Mouse (Mus musculus) A20 (cell line): Measurements from ENCODE around the gene Auts2.

Experiments
- DNase-seq: peaks from one replicate; pipeline ENCODE4 v3.0.0-alpha.2; 2011; ENCODE audit warnings: low read depth, low spot score

The Auts2 gene

DNA sequence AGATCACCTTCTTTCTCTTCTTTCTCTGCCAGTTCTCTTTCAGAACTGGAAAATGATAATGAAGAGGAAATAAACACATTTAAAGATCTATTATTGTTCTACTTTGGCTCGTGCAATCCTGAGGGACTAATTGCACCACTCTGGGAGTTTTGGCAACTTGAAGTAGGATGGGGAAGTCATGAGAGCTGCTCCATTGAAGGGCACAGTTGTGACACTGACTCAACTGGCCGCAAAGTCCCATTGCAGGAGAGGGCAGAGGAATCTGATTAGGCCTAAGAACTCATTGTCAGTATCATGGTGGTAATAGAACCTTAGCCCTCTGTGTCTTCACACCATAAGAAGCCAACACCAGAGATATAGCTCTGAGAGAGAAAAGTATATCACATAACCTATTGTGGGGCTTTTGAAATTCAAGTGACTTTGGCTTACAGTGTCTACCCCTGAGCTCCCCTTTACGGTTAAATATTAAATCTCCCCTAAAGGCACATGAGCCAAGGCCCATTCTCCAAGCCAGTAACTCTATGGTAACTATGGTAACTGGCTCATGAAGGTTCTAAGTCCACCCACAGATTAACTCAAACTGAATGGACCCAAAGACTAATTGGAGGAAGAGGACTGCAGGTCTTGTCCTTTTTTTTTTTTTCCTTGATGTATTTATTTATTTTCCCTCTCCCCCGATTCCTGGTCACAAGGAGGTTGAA is 358.6 kb downstream of the Auts2 start:
- no peak for DNase-seq

- DNase-seq = no peak
These were observed 361.1 kb downstream of the Auts2 start for GRCm38 (mm10) chr5:132182077-132182476.

GRCm38 (mm10) chr5:132170010-132170409 is 373.1 kb downstream of the Auts2 start:
- no peak for DNase-seq

- no peak for DNase-seq
These were observed 374.3 kb downstream of the Auts2 start for GRCm38 (mm10) chr5:132168805-132169204.

GRCm38 (mm10) chr5:132168224-132168623 is 374.9 kb downstream of the Auts2 start:
- no peak for DNase-seq

- no peak for DNase-seq
These were observed 376.6 kb downstream of the Auts2 start for GRCm38 (mm10) chr5:132166559-132166958.

DNA sequence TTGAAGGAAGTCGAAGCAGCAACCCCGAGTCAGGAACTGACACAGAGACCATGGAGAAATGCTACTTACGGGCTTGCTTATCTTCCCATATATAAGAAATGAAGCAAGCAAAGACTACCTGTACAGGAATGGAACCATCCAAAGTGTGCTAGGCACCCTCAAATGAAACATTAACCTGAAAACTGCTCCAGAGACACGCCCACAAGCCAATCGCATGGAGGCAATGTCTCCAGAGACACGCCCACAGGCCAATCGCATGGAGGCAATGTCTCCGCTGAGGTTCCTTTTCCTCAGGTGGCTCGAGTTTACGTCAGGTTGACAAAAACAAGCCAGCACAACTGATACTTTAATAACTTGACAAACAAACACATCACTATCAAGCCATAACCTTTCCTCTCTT is 379.2 kb downstream of the Auts2 start:
- DNase-seq = no peak

DNA sequence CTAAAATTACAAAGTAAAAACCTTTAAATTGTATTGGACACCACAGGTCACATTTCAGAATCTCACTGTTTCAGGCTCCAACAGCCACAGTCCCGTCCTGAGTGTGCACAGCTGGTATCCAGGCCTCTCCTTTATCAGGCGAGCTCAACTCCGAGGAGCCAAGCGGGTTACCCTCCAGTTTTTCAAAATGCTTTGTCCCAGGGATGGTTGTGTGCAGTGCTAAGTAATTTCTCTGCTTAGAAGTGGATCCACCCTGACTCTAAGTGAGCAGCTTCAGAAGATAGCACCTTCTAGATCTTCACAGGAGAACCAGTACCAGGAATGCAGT is 381.0 kb downstream of the Auts2 start:
- no peak for DNase-seq

DNA sequence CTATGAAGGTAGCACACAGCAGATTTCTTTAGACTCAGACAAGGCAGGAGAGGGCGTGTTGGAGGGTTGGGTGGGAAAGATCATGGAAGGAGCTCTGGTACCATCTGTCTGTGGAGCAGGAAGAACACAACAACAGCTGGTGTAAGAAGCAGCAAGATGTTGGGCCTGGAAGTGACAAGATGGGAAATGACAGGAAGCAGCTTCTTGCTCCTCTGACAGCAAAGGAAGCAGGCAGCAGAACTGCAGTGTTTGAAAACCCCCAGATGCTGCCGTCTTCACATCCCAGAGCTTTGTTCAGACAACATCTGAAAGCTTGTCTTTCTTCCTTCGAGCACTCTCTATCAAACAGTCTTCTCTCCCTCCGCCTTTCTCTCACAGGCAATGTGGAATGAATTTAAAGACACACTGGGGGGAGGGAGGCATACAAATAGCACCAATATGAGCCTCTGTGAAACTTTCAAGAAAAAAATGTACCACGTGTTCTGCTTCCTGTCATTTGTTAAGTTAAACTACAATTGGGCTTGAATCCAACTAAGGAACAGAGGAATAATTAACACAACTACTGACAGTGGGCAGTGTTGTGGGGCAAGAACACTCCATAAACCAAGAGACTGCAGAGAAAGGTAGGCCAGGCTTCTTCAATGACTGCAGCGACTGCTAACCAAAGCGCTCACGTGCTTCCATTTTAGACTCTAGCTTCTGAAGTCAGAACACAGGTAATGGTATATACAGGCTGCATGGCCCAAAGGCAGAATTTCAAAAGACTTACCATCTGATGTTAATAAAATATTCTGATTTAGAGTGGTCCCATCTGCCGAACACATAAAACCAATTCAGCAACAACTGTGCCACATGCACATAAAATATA is 381.6 kb downstream of the Auts2 start:
- no peak for DNase-seq

DNA sequence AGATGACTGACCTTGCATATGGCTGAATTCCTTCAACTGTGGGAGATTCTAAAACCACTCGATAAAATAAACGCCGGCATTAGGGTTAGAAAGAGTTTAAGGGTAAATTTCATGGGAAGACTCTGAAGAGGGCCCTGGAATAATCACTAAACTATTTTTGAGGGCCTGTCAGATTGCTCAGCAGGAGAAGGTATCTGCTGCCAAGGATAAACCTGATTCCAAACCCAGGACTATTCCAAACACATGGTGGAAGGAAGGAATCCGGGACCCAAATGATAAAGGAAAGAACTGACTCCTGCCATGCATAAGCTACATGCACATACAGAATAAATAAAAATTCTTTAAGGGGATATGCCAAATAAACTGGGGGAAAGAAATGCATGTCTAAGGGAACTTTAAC is 399.0 kb downstream of the Auts2 start:
- no peak for DNase-seq

GRCm38 (mm10) chr5:132140816-132141215 is 402.3 kb downstream of the Auts2 start:
- no peak for DNase-seq

DNA sequence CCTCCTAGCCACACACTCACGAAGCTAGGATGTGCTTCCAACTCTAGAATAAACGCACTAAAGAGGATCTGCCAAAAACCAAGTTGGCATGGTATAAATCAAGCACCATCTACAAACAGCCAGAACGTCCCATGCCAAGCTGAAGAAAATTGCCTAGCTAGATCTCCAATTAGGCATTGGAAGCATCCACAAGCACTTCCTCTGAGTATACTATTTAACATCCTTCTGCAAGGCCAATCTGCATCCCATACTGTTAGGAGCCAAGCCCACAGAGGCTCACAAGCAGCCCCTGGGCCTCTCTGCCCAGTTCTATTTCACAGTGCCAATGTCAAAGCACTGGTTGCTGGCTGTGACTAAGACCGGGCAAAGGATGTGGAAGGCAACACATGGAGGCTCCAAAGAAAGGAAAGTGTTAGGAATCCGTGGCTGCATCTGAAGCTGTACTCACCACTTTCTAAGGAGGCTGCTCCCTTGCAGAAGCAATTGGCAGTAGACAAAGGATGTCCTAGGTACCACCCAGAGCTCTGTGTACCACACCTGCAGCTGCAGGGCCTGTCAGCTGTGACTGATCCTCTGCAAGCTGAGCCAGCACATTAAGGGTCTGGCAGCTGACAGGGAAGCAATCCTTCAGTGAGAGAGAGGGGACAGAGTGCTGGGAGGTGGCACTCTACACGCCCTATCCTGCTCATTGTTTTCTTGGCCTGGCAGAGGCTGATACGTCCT is 407.0 kb downstream of the Auts2 start:
- DNase-seq = no peak

GRCm38 (mm10) chr5:132131948-132132347 is 411.2 kb downstream of the Auts2 start:
- DNase-seq = no peak

GRCm38 (mm10) chr5:132130577-132130976 is 412.6 kb downstream of the Auts2 start:
- DNase-seq = no peak

DNA sequence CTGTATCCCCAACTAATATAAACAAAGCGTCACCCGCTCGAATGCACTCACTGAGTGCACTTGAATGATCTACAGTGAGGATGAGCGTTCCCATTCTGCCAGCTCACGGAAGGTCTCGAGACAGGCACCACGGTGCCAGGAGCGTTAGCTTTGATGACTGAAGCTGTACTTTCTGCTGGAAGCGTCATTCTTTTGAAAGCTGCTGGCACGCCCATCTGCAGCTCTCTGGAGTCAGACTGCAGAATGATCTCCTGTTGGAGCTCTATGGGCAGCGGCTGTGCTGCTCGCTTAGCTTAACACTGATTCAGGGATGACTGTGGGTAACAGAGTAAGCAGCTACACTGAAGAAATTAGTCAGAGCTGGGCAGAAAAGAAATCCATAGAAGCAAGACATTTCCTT is 416.5 kb downstream of the Auts2 start:
- no peak for DNase-seq

- no peak for DNase-seq
These were observed 427.5 kb downstream of the Auts2 start for GRCm38 (mm10) chr5:132115631-132116030.

GRCm38 (mm10) chr5:132114561-132115301 is 428.4 kb downstream of the Auts2 start:
- no peak for DNase-seq

DNA sequence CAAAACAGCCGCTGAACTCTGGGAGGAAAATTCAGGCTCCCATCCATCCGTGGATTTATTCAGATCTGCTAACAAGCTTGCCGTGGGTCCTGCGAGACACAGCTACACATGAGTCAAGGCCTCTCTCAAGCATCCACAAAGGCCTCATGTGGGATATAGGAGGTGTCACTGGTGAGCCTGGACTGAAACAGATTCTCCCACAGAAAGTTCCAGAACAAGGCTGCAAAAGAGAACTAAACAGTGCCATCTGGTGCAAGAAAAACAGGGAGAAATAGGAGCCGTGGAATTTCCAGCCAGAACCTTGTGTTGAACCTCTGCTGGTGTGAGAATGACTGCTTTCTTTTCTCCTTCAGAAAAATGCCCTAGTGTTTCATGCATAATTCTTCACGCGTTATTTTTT is 429.7 kb downstream of the Auts2 start:
- no peak for DNase-seq

GRCm38 (mm10) chr5:132112666-132113065 is 430.5 kb downstream of the Auts2 start:
- DNase-seq = no peak

DNA sequence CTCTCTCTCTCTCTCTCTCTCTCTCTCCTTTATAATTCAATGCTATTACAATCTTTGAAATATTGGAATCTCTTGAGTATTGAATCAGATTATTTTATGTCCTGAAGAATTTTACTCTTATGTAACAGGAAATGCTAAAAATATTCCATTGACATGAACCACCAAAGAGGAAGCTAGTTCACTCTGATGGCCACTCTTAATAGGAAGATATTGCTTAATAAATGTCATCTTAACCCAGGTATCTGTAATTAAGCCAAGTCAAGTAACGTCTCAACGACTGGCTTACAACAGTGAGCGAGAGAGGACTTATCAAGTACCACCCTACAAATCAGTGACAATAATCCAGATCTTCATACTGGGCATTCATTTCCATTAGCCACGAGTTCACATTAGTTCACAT is 440.7 kb downstream of the Auts2 start:
- no peak for DNase-seq

DNA sequence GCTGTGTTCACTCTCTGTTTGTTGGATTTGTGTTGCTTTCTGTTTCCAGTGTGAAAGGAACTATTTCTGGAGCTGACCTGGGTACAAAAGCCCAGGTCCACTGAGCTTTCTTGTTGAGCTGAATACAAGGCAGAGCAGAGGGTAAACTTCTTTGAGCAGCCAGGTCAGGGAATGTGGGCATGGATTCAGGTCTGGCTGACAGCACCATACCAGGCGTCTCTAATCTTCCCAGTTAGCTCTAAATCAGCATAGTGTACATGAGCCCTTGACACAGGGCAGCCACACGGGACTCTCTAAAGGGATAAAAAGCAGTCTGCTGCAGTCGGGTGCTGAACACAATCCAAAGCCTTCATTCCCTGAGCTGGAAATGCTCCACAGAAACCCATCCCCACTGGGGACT is 444.7 kb downstream of the Auts2 start:
- no peak for DNase-seq

- DNase-seq = no peak
These were observed 450.4 kb downstream of the Auts2 start for GRCm38 (mm10) chr5:132092721-132093120.
